Mouse (Mus musculus) urinary bladder, postnatal 36 days (tissue): ENCODE measurements around the gene Olfr220.

Experiments used
- DNase-seq, 2 experiments: peaks; one replicate each; pipeline ENCODE4 v3.0.0; 2022; ENCODE audit warnings: low spot score in 2 of 2, mixed read lengths in 1 of 2

Olfr220 gene

GRCm38 (mm10) chr1:174441782-174442181, at the start of gene Olfr220:
TSS of gene Olfr220 (plus strand) at chr1:174442082.
- DNase-seq = no peak

GRCm38 (mm10) chr1:174422959-174423358, 18.9 kb upstream of the Olfr220 start:
- no peak for DNase-seq

GRCm38 (mm10) chr1:174423764-174424163, 18.1 kb upstream of the Olfr220 start, which contains the start of gene Olfr414:
TSS of gene Olfr414 (plus strand) at chr1:174424064.
- DNase-seq = no peak

- DNase-seq = no peak
These were observed 15.5 kb upstream of the Olfr220 start for GRCm38 (mm10) chr1:174426180-174426986.

GRCm38 (mm10) chr1:174427402-174427801, 14.5 kb upstream of the Olfr220 start:
- no peak for DNase-seq

- no peak for DNase-seq
These were observed 13.5 kb upstream of the Olfr220 start for GRCm38 (mm10) chr1:174428407-174428806.

GRCm38 (mm10) chr1:174434121-174434520, 7.8 kb upstream of the Olfr220 start:
- no peak for DNase-seq

GRCm38 (mm10) chr1:174455100-174455499, 13.2 kb downstream of the Olfr220 start:
- no peak for DNase-seq

- no peak for DNase-seq
These were observed 23.5 kb downstream of the Olfr220 start for GRCm38 (mm10) chr1:174465385-174465784.

- DNase-seq = no peak
These were observed 24.4 kb downstream of the Olfr220 start for GRCm38 (mm10) chr1:174466240-174466639.

- peak in 1 of 2 experiments; percentile 2 for DNase-seq
These were observed 27.9 kb downstream of the Olfr220 start for GRCm38 (mm10) chr1:174469736-174470135.

GRCm38 (mm10) chr1:174482567-174482966, 40.7 kb downstream of the Olfr220 start:
- DNase-seq = no peak

GRCm38 (mm10) chr1:174500064-174500463, 58.2 kb downstream of the Olfr220 start:
- DNase-seq = no peak
